Mouse (Mus musculus): ENCODE measurements around the gene Ccdc182.

Gene Ccdc182

DNA sequence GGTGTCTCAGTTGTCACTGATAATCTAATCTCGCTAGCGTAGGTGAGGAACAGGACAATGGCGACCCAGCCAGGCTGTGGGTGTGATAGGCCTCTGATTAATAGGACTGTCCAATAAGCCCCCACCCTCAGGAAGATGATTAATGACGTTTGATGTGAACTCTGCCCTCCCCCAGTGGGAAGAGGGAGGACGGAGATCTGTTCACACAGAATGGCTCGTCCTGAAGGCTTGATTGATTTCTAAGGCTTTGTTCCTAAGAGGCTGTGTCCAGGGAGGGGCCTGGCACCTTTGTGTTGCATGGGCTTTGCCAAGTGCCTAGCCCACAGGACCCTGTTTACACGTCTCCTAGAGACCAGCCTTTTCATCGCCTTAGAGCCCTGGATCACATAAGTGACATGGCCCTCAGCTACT, 13.4 kb upstream of the Ccdc182 start:
- in situ Hi-C loops (cut with MboI, MseI), result no loop called here

DNA sequence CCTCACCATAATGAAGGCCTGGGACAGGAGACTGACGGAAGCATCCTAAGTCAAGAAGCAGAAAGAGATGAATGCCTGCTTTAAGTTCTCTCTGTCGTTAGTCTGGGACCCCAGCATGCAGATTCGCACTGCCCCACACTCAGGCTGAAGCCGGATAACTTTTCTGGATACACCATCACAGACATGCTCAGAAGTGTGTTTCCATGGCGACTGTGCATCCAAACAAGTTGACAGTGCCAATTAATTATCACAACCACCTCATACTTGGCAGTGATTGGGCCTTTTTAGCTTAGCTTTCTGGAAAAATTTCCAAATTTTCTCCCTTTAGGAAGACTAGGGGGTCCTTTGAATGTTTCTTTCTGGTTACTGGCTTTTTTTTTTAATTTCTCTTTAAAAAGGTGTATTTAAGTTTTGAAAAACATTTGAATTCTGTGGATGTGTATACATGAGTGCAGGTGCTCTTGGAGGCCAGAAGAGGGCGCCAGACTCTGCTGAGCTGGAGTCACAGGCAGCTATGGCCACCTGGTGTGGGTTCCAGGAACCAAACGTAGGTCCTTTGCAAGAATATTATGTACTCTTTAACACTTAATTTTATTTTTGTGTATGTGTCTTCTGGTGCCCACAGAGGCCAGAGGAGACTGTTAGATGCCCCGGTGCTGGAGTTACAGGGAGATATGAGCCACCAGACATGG, 12.3 kb upstream of the Ccdc182 start:
- in situ Hi-C loops (cut with MboI, MseI), result no loop called here

DNA sequence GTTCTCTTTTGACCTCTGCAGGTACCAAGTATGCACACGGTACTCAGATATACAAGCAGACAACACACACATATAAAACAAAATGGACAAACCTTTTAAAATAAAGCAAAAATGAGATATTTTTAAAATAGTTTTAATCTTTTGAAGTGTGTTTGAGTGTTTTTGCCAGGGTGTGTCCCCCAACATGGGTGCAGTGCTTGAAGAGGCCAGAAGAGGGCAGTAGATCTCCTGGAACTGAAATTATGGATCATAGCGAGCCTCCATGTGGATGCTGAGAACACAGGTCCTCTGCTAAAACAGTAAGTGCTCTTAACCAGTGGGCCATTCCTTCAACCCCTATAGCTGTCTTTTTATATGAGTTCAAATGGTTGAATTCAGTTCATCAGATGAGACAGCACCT, 11.3 kb upstream of the Ccdc182 start:
- in situ Hi-C loops (cut with MboI, MseI), result no loop called here

DNA sequence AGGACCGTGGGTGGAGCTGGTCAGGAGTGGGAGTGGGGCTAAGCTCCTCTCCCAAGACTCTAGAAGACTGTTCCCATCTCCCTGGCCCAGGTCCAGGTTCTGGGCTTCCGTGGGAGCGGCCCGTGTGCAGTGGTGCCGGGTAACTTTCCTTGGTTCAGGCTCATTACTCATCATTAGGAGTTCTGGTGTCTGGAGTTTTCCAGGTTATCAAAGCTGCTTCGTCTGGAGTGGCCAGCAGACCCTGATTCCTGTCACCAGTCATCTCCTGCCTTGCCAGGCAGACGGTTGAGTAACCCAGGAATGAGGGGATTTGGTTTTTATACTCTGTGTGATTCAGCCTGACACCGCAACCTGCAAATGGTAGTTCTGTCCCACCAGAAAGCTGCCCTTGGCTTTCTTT, 7.8 kb upstream of the Ccdc182 start:
- in situ Hi-C loops (cut with MboI, MseI), result no loop called here

DNA sequence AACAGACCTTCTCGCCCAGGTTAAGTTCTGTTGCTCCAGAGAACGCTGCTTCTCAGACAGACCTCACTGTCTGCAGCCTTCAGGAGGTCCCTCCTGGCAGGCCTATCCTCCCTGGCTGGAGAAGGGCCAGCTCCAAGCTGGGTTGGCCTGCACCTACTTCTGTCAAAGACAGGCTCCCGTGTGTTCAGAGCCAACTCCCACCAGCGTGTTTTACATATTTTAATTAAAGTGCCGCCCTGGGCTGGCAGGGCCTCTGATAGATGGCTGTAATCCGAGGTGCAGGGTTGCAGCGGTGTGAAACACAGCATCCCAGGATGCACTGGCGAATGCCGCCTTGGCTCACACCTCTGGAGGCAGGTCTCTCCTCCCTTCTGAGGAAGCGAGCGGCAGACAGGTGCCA, 5.5 kb upstream of the Ccdc182 start:
- in situ Hi-C loops (cut with MboI, MseI), result no loop called here

DNA sequence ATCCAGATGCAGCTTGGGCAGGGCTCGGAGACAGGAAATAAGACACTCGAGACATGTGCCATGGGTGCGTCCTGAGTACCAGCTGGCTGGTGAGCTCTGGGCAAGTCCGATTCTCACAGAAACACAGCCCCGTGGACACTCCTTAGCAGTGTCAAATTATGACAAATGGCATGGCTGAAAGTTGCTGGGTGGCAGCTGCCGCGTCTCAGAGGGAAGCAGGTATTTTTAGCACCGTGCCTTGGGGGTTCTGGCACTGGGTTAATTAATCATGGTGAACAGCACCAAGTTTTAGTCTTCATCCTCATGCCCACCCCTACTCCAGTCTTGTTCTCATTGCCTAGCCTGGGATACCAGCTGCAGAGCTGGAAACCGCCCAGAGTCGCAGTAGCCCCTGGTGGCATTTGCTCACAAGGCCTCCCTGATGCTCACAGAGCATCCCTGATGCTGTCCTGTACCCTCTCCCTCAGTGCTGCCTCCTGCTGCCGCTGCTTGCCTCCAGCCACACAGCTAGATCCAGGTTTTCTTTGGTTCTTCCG, 5.0 kb upstream of the Ccdc182 start:
- in situ Hi-C loops (cut with MboI, MseI), result no loop called here

DNA sequence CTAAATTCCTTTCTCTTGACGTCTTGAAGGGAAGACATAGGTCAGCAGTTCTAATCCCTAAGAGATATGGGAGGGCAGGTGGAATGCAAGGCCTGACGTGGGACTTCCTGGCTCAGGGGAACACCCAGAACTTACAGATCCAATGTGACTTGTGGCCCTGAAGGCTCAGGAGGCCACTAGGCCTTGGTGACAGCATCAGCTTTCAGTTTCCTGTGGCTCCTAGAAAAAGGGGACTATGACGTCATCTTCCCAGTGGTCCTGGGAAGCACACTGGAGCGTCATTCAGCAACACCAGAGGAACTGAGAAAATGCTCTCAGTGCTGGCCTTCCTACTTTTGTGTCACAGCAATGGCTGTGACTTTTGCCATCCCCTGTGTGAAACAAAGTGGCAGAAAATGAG, 2.6 kb upstream of the Ccdc182 start:
- in situ Hi-C loops (cut with MboI, MseI), result no loop called here

DNA sequence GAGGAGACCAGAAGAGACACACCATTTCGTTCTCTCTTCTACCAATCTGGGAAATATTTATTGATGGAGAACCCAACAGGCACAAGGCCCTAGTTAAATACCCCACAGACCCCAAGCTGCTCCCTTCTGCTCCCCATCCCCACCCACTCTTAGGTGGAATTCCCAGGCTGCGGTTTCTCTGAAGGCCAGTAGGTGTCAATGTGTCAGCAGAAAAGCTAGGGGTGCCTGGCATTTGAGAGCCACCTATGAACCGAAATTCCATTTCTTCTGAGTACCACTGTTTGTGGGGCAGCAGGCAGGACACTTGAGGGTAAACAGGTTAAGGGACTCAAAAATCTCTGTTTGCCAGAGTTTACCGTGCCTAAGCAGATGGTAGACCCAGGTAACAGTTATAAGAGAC, 2.2 kb upstream of the Ccdc182 start:
- in situ Hi-C loops (cut with MboI, MseI), result no loop called here

DNA sequence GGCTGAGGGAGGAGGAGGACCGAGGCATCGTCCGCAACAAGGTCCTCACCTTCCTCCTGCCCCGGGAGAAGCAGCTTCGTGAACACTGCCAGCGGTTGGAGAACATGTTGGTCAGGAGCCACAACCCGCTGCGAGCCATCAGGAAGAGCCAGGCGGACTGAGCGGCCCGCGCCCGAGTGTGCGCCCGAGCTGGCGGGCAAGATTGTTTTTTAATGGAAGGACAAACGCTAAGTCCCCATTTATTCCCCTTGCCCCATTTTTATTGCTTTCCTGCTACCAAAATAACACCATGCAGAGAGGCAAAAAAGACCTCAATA, 494 bp downstream of the Ccdc182 start:
- in situ Hi-C loops (cut with MboI, MseI), result no loop called here

DNA sequence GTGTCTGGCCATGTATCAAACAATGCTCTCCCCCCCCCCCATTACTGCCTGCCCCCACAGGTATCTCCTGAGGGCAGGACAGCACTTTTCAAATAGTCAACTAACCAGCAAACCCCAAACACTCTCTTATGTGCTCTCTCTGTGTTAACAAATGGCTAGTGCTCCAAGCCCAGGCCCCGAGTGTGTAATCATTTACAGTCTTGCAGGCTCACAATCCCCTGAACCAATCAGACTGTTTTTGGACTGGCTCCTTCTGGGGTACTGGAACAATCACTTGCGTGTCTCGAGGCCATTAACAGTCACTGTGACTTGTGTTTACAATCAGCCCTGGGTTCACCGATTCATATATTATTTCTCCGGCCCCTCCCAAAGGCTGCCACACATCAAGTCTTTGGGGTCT, 1.4 kb downstream of the Ccdc182 start:
- in situ Hi-C loops (cut with MboI, MseI), result loop anchor here in 1 of 2 experiments (5.0 kb wide), 1 partner anchor 532 kb away; no protein-coding TSS in a partner anchor

DNA sequence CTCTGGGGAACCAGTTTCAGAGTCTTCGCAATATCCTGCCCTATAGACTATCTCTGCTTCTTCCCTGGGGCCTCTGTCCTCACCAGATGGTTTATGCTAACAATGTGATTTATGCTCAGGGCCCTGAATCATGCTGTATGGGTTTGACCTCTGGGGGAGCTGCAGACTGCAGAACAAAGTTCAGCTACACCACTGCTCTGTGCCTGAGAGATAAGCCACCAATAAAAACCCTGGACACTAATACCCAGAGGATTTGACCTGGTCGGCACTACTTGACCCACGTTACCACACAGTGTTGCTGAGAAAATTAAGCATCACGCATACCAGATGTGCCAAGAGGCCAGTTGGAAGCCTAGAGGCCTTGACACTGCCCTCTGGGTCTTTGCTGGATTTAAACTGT, 3.7 kb downstream of the Ccdc182 start:
- in situ Hi-C loops (cut with MboI, MseI), result loop anchor here in 1 of 2 experiments (5.0 kb wide), 1 partner anchor 530 kb away; no protein-coding TSS in a partner anchor

DNA sequence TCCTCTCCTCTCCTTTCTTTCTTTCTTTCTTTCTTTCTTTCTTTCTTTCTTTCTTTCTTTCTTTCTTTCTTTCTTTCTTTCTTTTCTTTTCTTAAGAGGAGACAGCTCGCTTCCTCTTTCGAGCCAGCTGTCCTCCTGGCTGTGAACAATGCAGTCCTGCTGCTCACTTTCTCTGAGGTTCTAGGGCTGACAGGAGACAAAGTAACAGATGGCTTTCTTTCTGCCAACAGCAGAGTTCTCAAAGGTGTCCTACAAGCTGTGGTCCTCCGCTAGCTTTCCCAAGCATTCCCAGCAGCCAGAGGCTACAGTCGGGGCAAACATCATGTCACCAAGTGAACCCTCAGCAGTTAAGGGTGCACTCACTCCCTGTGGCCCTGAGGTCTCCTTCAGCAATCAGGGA, 5.5 kb downstream of the Ccdc182 start:
- in situ Hi-C loops (cut with MboI, MseI), result loop anchor here in 1 of 2 experiments (5.0 kb wide), 1 partner anchor 528 kb away; no protein-coding TSS in a partner anchor

DNA sequence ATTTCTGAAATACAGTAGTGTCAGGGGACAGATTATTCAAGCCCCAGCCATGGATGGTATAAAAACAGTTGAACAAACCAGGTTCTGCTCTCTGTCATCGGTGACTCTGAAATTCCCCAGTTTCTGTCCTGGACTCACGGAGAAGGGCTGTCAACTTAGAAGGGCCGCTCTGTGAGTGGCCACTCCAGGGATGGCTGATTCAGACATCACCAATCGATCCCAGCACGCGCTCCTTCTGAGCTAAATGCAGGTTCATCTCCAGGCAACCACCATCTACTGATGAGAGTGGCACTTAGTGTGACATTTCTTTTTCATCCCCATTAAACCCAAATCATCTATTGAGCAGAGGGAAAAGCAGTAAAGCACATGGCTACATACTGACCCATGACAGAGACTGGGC, 7.8 kb downstream of the Ccdc182 start:
- in situ Hi-C loops (cut with MboI, MseI), result no loop called here

DNA sequence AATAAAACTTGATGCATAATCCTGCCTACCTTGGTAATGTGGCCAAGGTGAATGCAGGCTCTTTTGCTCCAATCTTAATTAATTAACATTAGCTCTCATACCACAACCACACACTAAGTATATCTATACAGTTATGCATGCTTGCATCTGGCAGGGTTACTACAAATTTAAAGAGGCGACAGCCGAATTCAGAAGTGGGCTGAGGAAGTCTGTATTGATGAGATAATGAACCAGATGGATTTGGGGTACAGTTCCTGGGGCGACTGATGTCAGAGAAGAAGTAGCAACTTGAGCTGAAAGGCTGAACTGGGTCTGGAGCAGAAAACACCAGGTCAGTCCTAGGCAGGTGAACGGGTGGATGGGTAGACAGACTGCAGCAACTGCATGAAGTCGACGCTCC, 11.9 kb downstream of the Ccdc182 start:
- in situ Hi-C loops (cut with MboI, MseI), result no loop called here

DNA sequence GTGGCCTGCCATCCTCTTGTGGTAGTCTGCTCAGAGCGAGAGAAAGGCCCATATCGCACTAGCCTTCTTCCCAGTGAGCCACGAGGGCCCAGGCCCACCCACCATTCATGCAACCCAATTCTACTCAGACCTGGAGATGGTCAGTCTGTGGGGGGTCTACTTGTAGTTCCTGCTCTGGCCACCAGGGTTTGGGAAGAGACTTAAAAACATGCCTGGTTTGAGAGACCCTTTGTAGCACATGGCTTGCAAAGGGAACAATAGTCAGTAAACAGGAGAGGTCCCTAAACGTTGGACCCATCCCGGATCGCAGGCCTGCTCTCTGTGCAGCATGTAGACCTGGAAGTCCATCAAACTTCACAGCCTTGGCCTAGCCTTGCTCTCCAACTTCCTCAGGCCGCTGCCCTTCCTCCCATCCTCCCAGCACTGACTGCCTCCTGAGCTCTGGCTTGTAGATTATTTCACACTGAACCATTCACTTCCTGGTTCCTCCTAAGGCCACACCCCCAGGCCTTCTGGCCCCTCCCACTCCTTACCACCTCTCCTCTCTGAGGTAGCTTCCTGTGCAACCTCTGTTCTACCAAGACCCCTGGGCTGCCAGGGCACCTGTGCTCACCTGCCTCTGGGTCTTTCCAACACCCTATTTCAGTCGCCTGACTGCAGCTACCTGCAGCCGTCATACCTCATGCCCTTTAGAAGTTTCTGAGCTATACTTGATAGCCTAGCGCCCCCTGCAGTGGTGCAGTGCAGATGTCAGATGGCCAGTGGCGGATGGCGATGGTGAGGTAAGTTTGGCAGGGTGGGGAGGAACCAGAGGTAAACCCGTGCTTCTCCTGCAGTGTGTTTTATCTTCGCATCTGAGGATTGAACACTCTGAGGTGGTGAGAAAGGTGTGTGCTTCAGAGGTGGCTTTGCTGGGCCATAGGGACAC, 14.0 kb downstream of the Ccdc182 start:
- in situ Hi-C loops (cut with MboI, MseI), result no loop called here

DNA sequence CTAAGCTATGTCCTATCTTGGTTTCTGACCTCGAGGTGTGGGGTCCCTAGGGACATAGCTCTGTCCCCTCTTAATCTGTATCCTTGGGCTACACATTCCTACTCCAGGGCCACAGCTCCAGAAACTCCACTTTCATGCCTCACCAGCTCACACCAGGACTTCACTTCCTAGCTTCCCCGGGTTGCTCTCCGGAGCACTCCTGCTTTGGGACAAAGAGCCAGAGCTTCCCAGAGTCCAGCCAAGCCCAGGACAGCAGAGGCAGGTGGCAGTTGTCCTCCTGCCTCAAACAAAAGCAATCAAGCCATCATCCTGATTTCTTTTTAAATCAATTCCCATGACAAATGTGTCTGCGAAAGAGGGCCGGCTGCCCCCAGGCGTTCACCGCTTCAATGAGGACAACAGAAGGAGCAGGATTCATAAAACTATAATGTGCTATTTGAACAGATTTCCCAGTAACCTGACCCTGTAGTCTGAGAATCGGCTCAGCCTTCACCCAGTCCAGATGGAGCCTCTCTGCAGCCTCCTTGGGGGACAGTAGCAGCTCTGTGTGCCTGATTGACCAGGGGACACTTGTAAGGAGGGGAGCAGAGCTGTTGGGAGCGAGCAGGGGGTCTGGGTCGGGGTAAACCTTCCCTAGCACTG, 15.3 kb downstream of the Ccdc182 start:
- in situ Hi-C loops (cut with MboI, MseI), result no loop called here

DNA sequence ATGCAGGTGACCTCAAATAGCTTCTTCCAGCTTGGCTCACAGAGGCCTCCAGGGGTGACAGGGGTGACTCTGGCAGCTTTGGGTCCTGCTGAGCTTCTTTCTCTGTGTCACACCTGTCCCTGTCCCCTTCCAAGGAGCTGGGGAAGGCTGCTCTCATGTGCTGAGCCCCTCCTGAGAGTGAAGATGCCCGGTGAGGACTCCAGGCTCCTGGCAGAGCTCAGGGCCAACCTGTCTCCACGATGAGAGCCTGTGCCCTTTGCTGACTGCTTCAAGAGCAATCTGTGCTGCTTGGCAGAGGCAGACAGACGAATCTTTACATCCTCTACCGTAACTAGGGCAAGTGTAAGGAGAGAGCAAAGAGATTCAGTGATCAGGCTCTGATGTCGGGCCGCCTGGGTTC, 16.9 kb downstream of the Ccdc182 start:
- in situ Hi-C loops (cut with MboI, MseI), result no loop called here

DNA sequence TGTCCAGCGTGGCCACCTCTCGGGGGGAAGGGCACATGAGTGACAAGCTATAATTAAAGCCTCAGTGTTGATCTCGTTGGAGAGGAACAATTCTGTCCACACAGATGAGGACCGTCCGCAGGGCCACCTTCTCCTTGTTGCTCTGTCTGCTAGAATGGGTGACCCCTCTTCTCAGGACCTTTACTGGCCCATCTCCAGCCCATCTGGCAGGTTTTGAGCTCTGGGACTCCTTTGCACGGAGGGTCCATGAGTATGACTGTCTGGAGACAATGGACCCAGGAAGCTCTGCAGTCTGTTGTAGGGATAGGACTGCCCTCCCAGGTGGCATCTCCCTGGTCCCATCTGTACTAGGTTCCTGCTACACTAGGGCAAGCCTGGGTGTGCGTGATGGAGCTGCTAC, 17.7 kb downstream of the Ccdc182 start:
- in situ Hi-C loops (cut with MboI, MseI), result no loop called here

DNA sequence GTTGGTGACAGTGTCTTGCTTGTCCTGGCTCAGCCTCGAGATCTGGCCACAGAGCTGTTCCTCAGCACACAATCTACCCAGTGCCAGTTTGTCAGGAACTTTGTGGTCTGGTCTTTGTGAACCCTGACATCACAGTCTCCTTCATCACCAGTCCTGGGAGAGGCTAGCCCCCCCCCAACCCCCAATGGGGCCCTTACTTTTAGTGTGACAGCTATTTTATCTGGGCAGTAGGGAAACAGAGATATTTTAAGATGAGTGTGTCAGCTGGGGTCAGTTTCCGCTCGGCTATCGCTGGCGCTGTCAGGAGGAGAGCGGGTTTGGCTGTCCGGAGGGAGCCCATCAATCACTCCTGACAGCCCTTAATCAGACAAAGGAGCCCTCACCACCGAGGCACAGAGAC, 19.7 kb downstream of the Ccdc182 start:
- in situ Hi-C loops (cut with MboI, MseI), result no loop called here

DNA sequence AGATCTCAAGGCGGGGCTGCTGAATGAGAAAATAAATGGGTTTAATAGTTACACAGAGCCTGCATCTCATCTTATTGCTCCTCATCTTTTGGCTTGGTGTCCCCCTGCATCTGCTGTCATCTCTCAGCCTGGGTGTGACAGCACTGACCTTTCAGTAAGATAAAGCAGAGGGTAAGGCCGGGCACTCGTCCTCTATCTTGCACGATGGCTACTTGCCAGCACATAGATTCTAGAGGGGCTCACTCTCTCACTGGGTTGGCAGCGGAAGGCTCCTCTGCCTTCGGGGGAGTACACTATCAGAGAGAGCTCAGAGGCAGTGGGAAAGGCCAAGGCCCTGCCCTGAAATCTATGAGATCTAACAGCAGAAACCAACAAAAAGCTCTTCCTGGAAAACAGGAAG, 20.6 kb downstream of the Ccdc182 start:
- in situ Hi-C loops (cut with MboI, MseI), result no loop called here

DNA sequence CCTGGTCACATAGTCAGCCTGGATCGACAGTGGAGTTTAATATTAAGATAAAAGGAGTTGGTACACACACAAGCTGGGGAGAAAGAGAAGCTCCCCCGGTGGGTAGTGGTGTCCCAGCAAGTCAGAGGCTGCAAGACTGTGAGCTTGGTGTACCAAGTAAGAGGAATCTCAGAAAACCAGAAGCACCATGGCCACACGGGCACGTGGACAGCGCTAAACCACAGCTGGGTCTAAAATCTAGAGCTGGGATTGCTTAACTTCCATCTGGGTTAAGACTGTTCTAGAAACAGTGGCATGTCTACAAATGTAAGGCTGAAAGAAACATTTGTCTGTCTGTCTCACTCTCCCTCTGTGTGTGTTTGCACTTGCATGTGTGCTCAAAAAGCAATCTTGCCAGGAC, 21.5 kb downstream of the Ccdc182 start:
- in situ Hi-C loops (cut with MboI, MseI), result no loop called here

DNA sequence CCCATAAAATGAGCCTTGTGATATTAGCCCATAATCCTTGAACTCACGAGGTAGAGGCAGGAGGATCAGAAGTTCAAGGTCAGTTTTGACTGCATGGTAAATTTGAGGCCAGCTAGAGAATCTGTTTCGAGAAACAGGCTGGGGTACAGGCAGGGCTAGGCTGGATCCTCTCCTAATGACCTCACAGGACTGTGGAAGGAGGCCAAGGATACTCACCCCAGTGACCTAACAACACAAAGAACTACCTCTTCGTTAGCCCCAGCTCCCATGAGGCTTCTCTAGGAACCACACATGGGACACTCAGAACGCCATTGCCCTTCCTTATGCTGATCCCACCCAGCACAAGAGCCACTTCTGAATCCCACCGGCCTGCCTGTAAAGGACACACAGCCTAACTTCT, 25.0 kb downstream of the Ccdc182 start:
- in situ Hi-C loops (cut with MboI, MseI), result no loop called here

All from T-helper 17 cell (primary cell).